Mouse (Mus musculus): Measurements from ENCODE around the gene Grsf1.

The Grsf1 gene

GRCm38 (mm10) chr5:88688583-88689187 lies 12.7 kb upstream of the Grsf1 start:
- no peak for DNase-seq

- DNase-seq, result no peak
Measured at GRCm38 (mm10) chr5:88687996-88688406, 12.0 kb upstream of the Grsf1 start.

GRCm38 (mm10) chr5:88685745-88686299 lies 9.9 kb upstream of the Grsf1 start:
- DNase-seq, result no peak

DNA sequence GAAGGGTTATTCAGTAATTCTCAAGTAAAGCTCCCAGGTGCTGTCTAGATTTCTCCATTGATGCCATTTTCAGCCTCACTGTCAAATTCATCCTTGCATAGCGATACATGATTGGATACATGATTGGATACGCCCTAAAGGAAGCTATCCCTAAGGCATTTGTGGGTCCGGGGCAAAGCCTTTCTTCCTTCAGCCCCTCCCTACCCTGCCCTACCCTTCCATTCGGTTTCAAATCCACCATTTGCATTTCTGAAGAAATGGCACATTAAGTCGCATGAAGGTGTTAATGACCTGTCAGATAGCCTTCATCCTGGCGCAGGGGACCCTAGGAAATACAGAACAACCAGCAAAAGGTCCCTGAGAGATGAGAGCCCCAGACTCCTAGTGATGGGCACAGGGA lies 9.3 kb upstream of the Grsf1 start:
- no peak for DNase-seq

DNA sequence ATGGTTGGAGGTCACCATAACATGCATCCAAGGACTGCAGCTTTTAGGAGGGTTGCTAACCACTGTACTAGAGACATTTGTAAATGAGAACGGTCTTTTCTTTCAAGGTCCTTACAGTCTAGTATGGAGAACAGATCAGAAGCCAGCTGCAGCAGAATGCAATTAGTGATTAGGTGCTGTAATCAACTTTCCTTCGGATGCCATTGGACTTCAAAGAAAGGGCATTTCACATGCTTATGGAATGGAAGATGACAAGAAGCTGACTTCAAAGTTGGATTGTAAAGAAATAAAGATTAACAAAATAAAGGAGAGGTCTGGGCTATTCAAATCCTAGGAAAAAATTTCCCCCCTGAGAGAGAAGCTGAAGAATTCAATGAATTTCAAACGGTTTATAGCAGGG lies 8.3 kb upstream of the Grsf1 start:
- DNase-seq, result no peak

DNA sequence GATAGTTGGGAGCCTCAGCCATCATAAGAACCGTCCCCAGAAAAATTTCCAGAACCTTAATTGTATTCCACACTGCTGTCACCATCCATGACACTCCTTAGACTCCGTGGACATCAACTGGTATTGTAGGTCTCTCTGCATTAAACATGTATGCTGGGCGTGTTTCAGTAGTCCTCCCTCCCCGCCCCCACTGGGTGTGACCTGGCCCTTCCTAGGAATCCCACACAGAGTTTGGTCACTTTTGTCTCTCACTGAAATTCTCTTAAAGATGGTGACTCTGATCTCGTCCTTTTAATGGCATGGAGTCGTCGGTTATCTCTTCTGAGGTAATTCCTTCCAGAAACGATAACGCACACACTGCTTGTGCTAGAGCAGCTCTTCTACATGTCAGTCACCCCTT lies 7.7 kb upstream of the Grsf1 start:
- no peak for DNase-seq

GRCm38 (mm10) chr5:88680567-88680966 lies 4.6 kb upstream of the Grsf1 start:
- DNase-seq, result no peak

DNA sequence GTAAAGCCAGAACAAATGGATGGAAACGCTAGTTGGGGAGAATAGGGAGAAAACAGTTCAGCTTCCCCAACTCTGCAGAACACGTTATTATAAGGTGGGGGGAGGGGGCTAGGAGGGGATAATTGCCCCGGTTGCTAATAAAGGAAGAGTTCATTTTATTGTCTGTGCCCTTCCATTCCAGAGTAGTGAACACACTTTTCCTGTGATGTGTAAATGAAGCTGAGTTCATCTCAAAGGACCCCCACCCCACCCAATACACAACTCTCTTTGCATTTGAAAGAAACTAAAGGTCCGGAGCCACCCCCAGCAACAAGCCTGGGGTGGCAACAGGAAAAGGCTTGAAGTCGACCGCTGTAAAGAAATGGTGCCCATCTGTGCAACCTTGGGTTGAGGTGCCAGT lies 3.4 kb upstream of the Grsf1 start:
- DNase-seq, result no peak

- no peak for DNase-seq
Measured at GRCm38 (mm10) chr5:88678929-88679328, 3.0 kb upstream of the Grsf1 start.

DNA sequence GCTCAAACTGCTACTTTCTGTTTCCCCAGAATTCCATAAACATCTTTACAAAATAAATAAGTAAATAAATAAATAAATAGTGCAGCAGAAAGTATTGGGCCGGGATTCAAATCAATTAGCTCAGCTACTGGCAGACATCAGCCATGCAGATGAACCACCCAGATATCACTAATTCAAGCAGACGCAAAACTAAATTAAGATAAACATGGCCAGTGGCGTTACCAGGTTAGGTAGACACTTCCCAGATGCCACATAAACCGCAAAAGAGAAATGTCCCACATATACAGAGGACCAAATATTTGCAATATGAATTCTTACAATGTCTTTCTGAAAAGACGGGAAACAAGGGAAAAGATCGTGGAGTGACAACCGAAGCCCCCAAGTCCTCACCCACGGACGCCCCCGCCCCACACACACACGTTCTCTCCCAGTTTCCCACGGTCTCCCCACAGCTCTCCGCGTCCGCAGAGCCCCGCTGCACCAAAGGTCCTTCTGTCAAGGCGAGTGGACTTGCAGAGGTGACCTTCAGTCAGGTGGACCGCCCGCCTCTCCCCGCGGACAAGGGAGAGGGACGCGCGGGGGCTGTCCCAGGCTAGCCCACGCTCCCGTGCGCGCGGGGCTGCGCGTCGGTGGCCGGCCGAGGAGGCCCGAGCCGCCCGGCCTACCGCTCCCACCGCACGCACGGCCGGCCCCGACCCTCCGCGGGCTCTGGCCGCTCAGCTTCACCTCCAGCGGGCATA lies 1.1 kb downstream of the Grsf1 start:
- DNase-seq, result no peak

- no peak for DNase-seq
Measured at GRCm38 (mm10) chr5:88663875-88664274, 12.1 kb downstream of the Grsf1 start.

DNA sequence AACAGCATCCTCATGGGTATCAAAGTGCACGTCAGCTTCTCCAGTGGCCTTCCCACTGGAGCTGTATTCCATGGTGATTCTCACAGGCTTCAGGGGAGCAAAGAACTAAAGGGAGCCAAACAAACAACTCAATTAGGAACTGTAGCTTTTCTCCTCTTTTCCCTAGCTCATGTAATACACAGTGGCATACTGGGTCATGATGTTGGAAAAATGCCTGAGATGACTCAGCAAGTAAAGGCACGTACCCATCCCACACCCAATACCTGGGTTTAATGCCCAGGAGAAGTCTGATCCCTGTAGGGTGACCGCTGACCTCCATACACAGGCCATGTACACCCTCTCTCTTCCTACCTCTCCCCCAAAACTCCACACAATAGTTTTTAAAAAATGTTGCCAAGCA lies 12.8 kb downstream of the Grsf1 start:
- no peak for DNase-seq

DNA sequence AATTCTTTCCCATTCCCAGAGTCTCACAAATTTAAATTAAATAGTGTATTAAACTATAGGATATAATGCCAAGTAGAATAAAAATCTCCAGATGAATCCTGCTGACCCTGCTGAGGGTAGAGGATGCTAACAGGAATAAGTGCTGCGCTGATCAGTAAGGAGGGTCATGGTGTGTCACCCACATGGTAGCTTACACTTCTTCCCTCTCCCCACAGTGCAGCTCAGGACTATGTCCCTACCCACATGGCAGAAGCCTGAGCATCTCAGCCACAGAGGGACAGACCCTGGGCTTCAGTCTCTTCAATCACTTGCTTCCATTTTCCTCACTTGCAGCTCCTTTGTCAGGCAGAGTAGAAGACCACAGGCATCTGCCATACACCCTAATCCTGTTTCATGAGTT lies 18.1 kb downstream of the Grsf1 start:
- DNase-seq, result no peak

DNA sequence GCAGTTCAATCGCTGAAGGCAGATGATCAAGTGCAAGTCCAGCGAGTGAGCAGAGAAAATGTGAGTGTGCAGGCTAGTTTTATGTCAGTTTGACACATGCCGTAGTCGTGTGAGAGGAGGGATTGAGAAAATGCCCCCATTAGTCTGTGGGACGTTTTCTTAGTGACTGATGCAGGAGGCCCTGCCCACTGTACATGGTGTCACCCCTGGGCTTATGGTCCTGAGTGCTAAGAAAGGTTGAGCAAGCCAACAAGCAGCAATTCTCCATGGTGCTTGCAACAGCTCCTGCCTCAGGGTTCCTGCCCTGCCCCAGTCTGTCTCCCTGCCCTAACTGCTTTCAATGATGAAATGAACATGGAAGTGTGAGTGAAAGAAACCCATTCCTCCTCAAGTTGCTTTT lies 23.4 kb downstream of the Grsf1 start:
- no peak for DNase-seq

- no peak for DNase-seq
Measured at GRCm38 (mm10) chr5:88649250-88650173, 26.5 kb downstream of the Grsf1 start.

- no peak for DNase-seq
Measured at GRCm38 (mm10) chr5:88645405-88645804, 30.6 kb downstream of the Grsf1 start.

GRCm38 (mm10) chr5:88644901-88645300 lies 31.1 kb downstream of the Grsf1 start:
- DNase-seq, result no peak

GRCm38 (mm10) chr5:88643491-88643890 lies 32.5 kb downstream of the Grsf1 start:
- DNase-seq, result no peak

GRCm38 (mm10) chr5:88642786-88643185 lies 33.2 kb downstream of the Grsf1 start:
- DNase-seq, result no peak

DNA sequence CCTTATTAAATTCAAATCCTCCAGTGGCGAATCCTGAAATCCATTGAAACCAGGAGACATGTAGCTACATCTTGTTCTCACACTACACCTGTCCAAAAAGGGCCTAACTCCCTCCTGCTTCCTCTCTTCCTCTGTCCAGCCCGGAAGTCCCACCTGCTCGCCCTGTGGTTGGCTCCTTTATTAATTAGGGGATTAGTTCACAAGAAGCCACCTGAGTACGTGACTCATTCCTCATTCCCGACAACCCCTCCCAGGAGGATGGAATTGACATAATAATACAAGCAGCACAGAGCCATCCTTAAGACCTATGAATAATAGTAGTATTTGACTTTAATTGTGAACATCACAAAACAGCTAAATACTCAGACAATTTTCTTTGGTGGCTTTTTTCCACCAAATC lies 41.9 kb downstream of the Grsf1 start:
- no peak for DNase-seq

DNA sequence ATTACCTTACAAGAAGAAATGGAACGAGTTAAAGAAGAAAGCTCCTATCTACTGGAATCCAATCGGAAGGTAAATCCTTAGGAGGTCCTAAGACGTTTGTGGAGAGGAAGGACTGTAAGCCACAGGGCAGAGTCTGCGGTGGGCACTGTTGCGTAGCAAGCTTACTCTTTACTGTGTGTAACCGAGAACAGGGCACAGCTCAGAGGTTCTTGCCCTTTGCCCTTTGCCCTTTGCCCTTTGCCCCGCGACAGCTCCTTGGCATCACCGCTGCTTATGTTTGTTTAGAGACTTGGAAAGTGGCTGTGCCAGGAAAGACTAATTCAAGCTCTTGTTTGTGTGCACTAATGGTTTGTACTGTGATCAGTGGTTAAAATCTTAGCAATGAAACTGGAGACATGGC lies 43.5 kb downstream of the Grsf1 start:
- no peak for DNase-seq

DNA sequence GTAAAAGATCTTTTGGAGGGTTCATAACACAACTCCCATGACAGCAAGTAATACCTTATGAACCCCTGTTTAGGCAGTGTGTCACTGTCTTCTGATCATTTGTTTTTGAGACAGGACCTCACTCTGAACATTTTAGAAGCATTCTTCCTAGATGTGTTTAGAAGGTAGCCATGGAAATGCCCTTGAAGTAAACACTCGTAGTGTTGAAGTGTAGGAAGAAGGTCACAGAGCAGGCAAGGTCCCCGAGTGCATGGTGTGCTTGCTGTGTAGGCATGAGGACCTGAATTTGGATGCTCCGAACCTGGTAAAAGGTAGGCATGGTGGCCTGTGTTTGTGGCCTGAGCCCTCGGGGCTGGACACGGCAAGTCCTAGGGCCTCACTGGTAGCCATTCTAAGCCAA lies 44.4 kb downstream of the Grsf1 start:
- DNase-seq, result no peak

DNA sequence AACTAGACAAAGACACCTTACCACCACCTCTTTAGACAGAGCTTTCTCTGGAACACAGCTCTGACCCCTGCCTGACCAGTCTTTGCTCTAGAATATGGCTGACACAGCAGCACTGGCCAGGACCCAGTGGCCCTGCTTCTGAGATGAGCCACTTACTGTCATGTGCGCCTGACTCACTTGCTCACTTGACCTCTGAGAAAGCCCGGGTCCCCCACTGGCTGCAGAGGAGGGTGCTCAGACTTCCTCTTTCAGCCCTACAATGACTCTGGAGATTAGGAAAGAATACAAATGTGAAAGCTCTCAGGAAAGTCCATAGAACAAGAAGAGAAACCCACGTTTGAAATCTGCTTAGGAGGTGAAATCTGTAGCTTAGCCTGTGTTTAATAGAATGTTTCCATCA lies 45.1 kb downstream of the Grsf1 start:
- no peak for DNase-seq

GRCm38 (mm10) chr5:88629987-88630386 lies 46.0 kb downstream of the Grsf1 start:
- no peak for DNase-seq
